Mouse (Mus musculus): ENCODE data around the gene Plch2. TPM values are rescaled to one million over a fixed set of nuclear protein-coding genes. Genes with fewer than 3 reads are reported as not detected.

Gene Plch2
- polyA plus RNA-seq, 1 experiment from 2014 or later, result 12.1 TPM

- WGBS, result 74% methylated on average over 12 of the region's 12 CpGs
- DNase-seq (no peak), ATAC-seq (ENCODE audit: low FRiP score, low TSS enrichment) (no peak)
- H3K4me2 ChIP-seq (ENCODE audit: low read length), result no peak overlapping the region
- H3K4me1 ChIP-seq (ENCODE audit: control insufficient read depth, insufficient read depth, low read length), result peaks cover 17% of the 10 kb centered on the region
- no peak overlapping the region for H3K4me3 ChIP-seq (replicated peaks; ENCODE audit: low read depth, low read length)
- no peaks in the 10 kb centered on the region for H3K36me3 ChIP-seq (ENCODE audit: control insufficient read depth, insufficient read depth, low read length)
- no peak overlapping the region for H3K27ac ChIP-seq (replicated peaks; ENCODE audit: low read depth, low read length)
- H3K9me3 ChIP-seq (ENCODE audit: control insufficient read depth, low read length), result no peaks in the 10 kb centered on the region
- H3K9ac ChIP-seq (replicated peaks; ENCODE audit: low read length), result no peak overlapping the region
- no peaks in the 10 kb centered on the region for H3K27me3 ChIP-seq (ENCODE audit: control insufficient read depth, insufficient read depth, low read length)
These were observed 41.8 kb downstream of the Plch2 start for GRCm38 (mm10) chr4:155014791-155015190.

- Histone ChIP-seq H3K4me3 (replicated peaks; ENCODE audit: low read depth, low read length) (no peak overlapping the region), H3K9ac (replicated peaks; ENCODE audit: low read length) (no peak overlapping the region), H3K27me3 (ENCODE audit: control insufficient read depth, insufficient read depth, low read length) (no peaks in the 10 kb centered on the region), H3K4me1 (ENCODE audit: control insufficient read depth, insufficient read depth, low read length) (peaks cover 14% of the 10 kb centered on the region), H3K36me3 (ENCODE audit: control insufficient read depth, insufficient read depth, low read length) (no peaks in the 10 kb centered on the region), H3K27ac (replicated peaks; ENCODE audit: low read depth, low read length) (no peak overlapping the region), H3K9me3 (ENCODE audit: control insufficient read depth, low read length) (no peaks in the 10 kb centered on the region), H3K4me2 (ENCODE audit: low read length) (no peak overlapping the region)
- ATAC-seq (ENCODE audit: low FRiP score, low TSS enrichment) (no peak), DNase-seq (no peak)
- WGBS, result 42% methylated on average over 14 of the region's 14 CpGs
These were observed 42.3 kb downstream of the Plch2 start for GRCm38 (mm10) chr4:155014244-155014643.

DNA sequence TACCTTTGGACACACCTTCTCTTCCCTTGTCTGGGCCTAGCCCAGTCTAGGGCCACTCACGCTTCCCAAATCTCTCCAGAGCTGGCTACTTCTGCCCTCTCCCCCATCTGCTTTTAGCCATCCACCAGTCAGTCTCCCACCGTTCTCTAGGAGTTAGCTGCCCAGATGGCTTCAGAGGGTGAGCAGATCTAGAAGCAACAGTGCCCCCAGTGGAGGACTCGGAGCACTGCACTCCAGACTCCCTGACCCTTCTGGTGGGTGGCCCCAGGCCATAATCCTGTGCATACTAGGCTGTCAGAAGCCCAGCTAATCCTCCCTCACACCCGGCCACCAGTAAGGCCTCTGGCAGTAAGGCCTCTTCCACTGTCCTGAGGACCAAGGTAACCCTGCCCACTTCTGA is 43.8 kb downstream of the Plch2 start:
- Histone ChIP-seq H3K36me3 (ENCODE audit: control insufficient read depth, insufficient read depth, low read length) (no peaks in the 10 kb centered on the region), H3K9ac (replicated peaks; ENCODE audit: low read length) (no peak overlapping the region), H3K4me3 (replicated peaks; ENCODE audit: low read depth, low read length) (no peak overlapping the region), H3K27me3 (ENCODE audit: control insufficient read depth, insufficient read depth, low read length) (no peaks in the 10 kb centered on the region), H3K9me3 (ENCODE audit: control insufficient read depth, low read length) (no peaks in the 10 kb centered on the region), H3K27ac (replicated peaks; ENCODE audit: low read depth, low read length) (no peak overlapping the region), H3K4me1 (ENCODE audit: control insufficient read depth, insufficient read depth, low read length) (peaks cover 4% of the 10 kb centered on the region), H3K4me2 (ENCODE audit: low read length) (no peak overlapping the region)
- DNase-seq (peak; percentile 84), ATAC-seq (ENCODE audit: low FRiP score, low TSS enrichment) (peak; percentile 62)
- WGBS, result 4% methylated on average over 4 of the region's 4 CpGs

DNA sequence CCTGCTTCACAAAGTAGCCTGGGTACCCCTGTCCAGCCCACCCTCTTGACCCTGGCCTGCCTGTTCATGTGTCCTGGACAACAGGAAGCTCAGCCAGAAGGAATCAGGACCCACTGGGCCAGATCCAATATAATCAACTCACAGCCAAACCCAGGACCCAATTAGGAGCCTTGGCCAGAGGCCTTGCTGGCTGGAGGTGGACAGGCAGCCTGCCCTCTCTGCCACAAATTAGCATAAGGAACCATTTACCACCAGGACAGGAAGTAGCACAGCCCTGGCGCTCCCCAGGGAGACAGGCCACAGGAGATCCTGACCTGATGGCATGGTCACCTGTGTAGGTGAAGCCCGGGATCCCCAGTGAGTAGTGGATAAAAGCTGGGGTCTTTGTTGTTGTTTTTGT is 44.5 kb downstream of the Plch2 start:
- DNase-seq (no peak), ATAC-seq (ENCODE audit: low FRiP score, low TSS enrichment) (no peak)
- no peaks in the 10 kb centered on the region for H3K27me3 ChIP-seq (ENCODE audit: control insufficient read depth, insufficient read depth, low read length)
- H3K9me3 ChIP-seq (ENCODE audit: control insufficient read depth, low read length), result no peaks in the 10 kb centered on the region
- H3K4me1 ChIP-seq (ENCODE audit: control insufficient read depth, insufficient read depth, low read length), result peaks cover 4% of the 10 kb centered on the region; the same call in 1 of the 2 replicates
- no peak overlapping the region for H3K27ac ChIP-seq (replicated peaks; ENCODE audit: low read depth, low read length)
- H3K9ac ChIP-seq (replicated peaks; ENCODE audit: low read length), result no peak overlapping the region
- H3K36me3 ChIP-seq (ENCODE audit: control insufficient read depth, insufficient read depth, low read length), result no peaks in the 10 kb centered on the region
- H3K4me2 ChIP-seq (ENCODE audit: low read length), result no peak overlapping the region
- WGBS, result 80% methylated on average over 2 of the region's 2 CpGs
- H3K4me3 ChIP-seq (replicated peaks; ENCODE audit: low read depth, low read length), result no peak overlapping the region

GRCm38 (mm10) chr4:155011312-155012025 is 45.1 kb downstream of the Plch2 start:
- Histone ChIP-seq H3K27ac (replicated peaks; ENCODE audit: low read depth, low read length) (no peak overlapping the region), H3K9me3 (ENCODE audit: control insufficient read depth, low read length) (no peaks in the 10 kb centered on the region), H3K36me3 (ENCODE audit: control insufficient read depth, insufficient read depth, low read length) (no peaks in the 10 kb centered on the region), H3K4me2 (ENCODE audit: low read length) (no peak overlapping the region), H3K27me3 (ENCODE audit: control insufficient read depth, insufficient read depth, low read length) (no peaks in the 10 kb centered on the region), H3K9ac (replicated peaks; ENCODE audit: low read length) (no peak overlapping the region), H3K4me3 (replicated peaks; ENCODE audit: low read depth, low read length) (no peak overlapping the region), H3K4me1 (ENCODE audit: control insufficient read depth, insufficient read depth, low read length) (peaks cover 4% of the 10 kb centered on the region; the same call in 1 of the 2 replicates)
- no peak for ATAC-seq (ENCODE audit: low FRiP score, low TSS enrichment)
- 78% methylated on average over 8 of the region's 8 CpGs for WGBS
- no peak for DNase-seq

GRCm38 (mm10) chr4:155010870-155011269 is 45.7 kb downstream of the Plch2 start:
- Histone ChIP-seq H3K4me3 (replicated peaks; ENCODE audit: low read depth, low read length) (no peak overlapping the region), H3K27me3 (ENCODE audit: control insufficient read depth, insufficient read depth, low read length) (no peaks in the 10 kb centered on the region), H3K4me2 (ENCODE audit: low read length) (no peak overlapping the region), H3K27ac (replicated peaks; ENCODE audit: low read depth, low read length) (no peak overlapping the region), H3K36me3 (ENCODE audit: control insufficient read depth, insufficient read depth, low read length) (no peaks in the 10 kb centered on the region), H3K9ac (replicated peaks; ENCODE audit: low read length) (no peak overlapping the region), H3K9me3 (ENCODE audit: control insufficient read depth, low read length) (no peaks in the 10 kb centered on the region), H3K4me1 (ENCODE audit: control insufficient read depth, insufficient read depth, low read length) (peaks cover 4% of the 10 kb centered on the region; the same call in 1 of the 2 replicates)
- no peak for DNase-seq
- WGBS, result 63% methylated on average over 5 of the region's 5 CpGs
- ATAC-seq (ENCODE audit: low FRiP score, low TSS enrichment), result no peak

DNA sequence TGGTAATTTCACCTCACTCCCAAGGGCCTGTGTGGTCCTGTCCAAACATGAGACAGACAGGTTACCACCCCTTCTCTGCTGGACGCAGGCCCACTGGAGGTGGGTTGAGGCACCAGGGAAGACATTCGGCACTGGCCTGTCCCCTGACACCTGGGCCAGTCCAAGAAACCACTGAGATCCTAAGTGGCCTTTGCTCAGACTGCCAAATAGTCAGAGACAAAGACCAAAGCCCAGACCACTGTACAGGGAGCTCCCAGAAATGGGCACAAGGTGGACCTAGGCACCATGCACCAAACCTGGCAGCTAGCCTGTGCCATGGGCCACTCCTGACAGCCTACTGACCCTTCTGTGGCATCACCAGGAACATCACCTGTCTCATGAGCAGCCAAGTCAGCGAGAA is 47.4 kb downstream of the Plch2 start:
- Histone ChIP-seq H3K27ac (replicated peaks; ENCODE audit: low read depth, low read length) (no peak overlapping the region), H3K4me2 (ENCODE audit: low read length) (no peak overlapping the region), H3K4me3 (replicated peaks; ENCODE audit: low read depth, low read length) (no peak overlapping the region), H3K4me1 (ENCODE audit: control insufficient read depth, insufficient read depth, low read length) (peaks cover 3% of the 10 kb centered on the region; the same call in 1 of the 2 replicates), H3K36me3 (ENCODE audit: control insufficient read depth, insufficient read depth, low read length) (no peaks in the 10 kb centered on the region), H3K9me3 (ENCODE audit: control insufficient read depth, low read length) (no peaks in the 10 kb centered on the region), H3K9ac (replicated peaks; ENCODE audit: low read length) (no peak overlapping the region), H3K27me3 (ENCODE audit: control insufficient read depth, insufficient read depth, low read length) (no peaks in the 10 kb centered on the region)
- ATAC-seq (ENCODE audit: low FRiP score, low TSS enrichment) (no peak), DNase-seq (no peak)
- 77% methylated on average over 3 of the region's 3 CpGs for WGBS

DNA sequence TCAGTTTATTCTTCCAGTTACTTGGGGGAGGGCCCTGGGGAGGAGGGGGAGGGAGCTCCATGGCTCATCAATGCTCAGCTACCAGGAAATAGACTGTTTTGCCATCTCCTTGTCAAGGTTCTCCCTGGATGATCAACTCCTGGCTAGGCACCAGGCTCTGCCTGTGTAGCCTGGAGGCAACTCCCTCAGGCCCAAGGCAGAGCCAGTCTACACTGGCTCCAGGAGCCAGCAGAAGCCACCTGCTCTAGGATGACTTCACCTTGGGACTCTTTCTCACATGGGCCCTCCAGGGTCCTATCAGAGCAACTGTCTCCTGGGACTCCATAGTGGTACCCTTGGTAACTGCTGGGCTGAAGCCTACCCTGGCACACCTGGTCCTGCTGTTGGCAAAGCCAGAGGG is 48.5 kb downstream of the Plch2 start:
- H3K4me1 ChIP-seq (ENCODE audit: control insufficient read depth, insufficient read depth, low read length), result no peaks in the 10 kb centered on the region

GRCm38 (mm10) chr4:155007641-155008040 is 48.9 kb downstream of the Plch2 start:
- no peak overlapping the region for H3K27ac ChIP-seq (replicated peaks; ENCODE audit: low read depth, low read length)
- no peaks in the 10 kb centered on the region for H3K36me3 ChIP-seq (ENCODE audit: control insufficient read depth, insufficient read depth, low read length)
- WGBS, result 89% methylated on average over 3 of the region's 3 CpGs
- H3K27me3 ChIP-seq (ENCODE audit: control insufficient read depth, insufficient read depth, low read length), result no peaks in the 10 kb centered on the region
- H3K4me3 ChIP-seq (replicated peaks; ENCODE audit: low read depth, low read length), result no peak overlapping the region
- no peak overlapping the region for H3K4me2 ChIP-seq (ENCODE audit: low read length)
- no peaks in the 10 kb centered on the region for H3K4me1 ChIP-seq (ENCODE audit: control insufficient read depth, insufficient read depth, low read length)
- no peaks in the 10 kb centered on the region for H3K9me3 ChIP-seq (ENCODE audit: control insufficient read depth, low read length)
- ATAC-seq (ENCODE audit: low FRiP score, low TSS enrichment) (no peak), DNase-seq (no peak)
- H3K9ac ChIP-seq (replicated peaks; ENCODE audit: low read length), result no peak overlapping the region

More for the DNA sequence above, 48.5 kb downstream of the Plch2 start:
- no peak overlapping the region for H3K9ac ChIP-seq (replicated peaks; ENCODE audit: low read length)
- no peaks in the 10 kb centered on the region for H3K9me3 ChIP-seq (ENCODE audit: control insufficient read depth, low read length)
- H3K36me3 ChIP-seq (ENCODE audit: control insufficient read depth, insufficient read depth, low read length), result no peaks in the 10 kb centered on the region
- no peak overlapping the region for H3K4me3 ChIP-seq (replicated peaks; ENCODE audit: low read depth, low read length)
- H3K27ac ChIP-seq (replicated peaks; ENCODE audit: low read depth, low read length), result no peak overlapping the region
- no peak for ATAC-seq (ENCODE audit: low FRiP score, low TSS enrichment)
- no peaks in the 10 kb centered on the region for H3K27me3 ChIP-seq (ENCODE audit: control insufficient read depth, insufficient read depth, low read length)
- no peak overlapping the region for H3K4me2 ChIP-seq (ENCODE audit: low read length)
- no peak for DNase-seq
